Mouse (Mus musculus): ENCODE measurements around the gene Mapk10. TPM values are rescaled to one million over a fixed set of nuclear protein-coding genes. Genes with fewer than 3 reads are reported as not detected.

Mapk10 gene
- polyA plus RNA-seq, 1 experiment = 0.16 TPM

DNA sequence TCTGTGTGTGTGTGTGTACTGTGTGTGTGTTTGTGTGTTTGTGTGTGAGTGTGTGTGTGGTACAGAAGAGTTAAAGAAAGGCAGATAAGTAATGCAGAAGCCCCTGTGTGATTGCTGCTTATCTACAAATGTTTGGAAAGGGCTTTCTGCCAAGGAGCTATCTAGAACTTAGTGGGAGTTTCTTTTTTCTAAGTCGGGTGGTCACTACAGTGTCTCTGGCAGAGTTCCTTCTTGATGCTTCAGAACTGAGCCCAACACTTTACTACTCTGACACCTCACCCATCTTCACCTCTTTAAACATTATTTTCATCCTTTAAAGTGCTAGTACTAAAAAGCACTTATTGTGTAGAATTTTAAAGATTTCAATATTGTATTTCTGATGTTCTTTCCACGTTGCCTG is 232.8 kb downstream of the Mapk10 start:
- no peak overlapping the region for H3K4me3 ChIP-seq (ENCODE audit: low read depth, low read length)
- no peaks in the 10 kb centered on the region for H3K4me1 ChIP-seq (ENCODE audit: control insufficient read depth, insufficient read depth, insufficient read length, low read length)
- 45% methylated on average over 2 of the region's 2 CpGs for WGBS
- H3K27me3 ChIP-seq (ENCODE audit: control insufficient read depth, insufficient read depth, low read length) = no peaks in the 10 kb centered on the region
- TF ChIP-seq POLR2A (IDR thresholded peaks at IDR 0.05; ENCODE audit: low read depth, low read length) = no peak
- no peak for TF ChIP-seq CTCF (IDR thresholded peaks at IDR 0.05; ENCODE audit: extremely low read depth, insufficient read length, insufficient replicate concordance, low read depth, low read length)
- H3K36me3 ChIP-seq (ENCODE audit: control insufficient read depth, insufficient read depth, low read length) = no peaks in the 10 kb centered on the region
- no peak overlapping the region for H3K27ac ChIP-seq (ENCODE audit: insufficient read depth, low read depth, low read length)

DNA sequence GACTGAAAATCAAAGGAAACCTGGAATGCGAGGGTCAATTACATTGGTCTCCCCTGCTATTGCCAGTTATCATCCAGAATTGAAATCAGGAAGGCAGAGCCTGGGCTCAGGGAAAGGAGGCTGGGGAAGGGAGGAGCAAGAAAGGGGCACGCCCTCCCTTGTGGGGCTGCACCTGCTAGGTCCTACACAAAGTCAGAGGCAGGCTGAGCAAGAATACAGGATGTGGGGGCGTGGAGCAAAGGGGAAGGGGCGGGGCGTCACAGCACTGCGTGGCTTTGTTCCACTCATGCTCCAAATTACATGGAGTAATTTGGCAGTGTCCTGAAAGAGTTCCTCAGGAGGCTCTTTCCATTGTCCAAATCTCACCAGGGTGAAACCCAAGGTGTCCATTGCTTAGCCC is 234.0 kb downstream of the Mapk10 start:
- H3K4me3 ChIP-seq (ENCODE audit: low read depth, low read length) = no peak overlapping the region
- no peaks in the 10 kb centered on the region for H3K27me3 ChIP-seq (ENCODE audit: control insufficient read depth, insufficient read depth, low read length)
- H3K36me3 ChIP-seq (ENCODE audit: control insufficient read depth, insufficient read depth, low read length) = no peaks in the 10 kb centered on the region
- H3K4me1 ChIP-seq (ENCODE audit: control insufficient read depth, insufficient read depth, insufficient read length, low read length) = no peaks in the 10 kb centered on the region
- H3K27ac ChIP-seq (ENCODE audit: insufficient read depth, low read depth, low read length) = no peak overlapping the region
- TF ChIP-seq CTCF (IDR thresholded peaks at IDR 0.05; ENCODE audit: extremely low read depth, insufficient read length, insufficient replicate concordance, low read depth, low read length) (no peak), POLR2A (IDR thresholded peaks at IDR 0.05; ENCODE audit: low read depth, low read length) (no peak)
- 46% methylated on average over 6 of the region's 6 CpGs for WGBS

DNA sequence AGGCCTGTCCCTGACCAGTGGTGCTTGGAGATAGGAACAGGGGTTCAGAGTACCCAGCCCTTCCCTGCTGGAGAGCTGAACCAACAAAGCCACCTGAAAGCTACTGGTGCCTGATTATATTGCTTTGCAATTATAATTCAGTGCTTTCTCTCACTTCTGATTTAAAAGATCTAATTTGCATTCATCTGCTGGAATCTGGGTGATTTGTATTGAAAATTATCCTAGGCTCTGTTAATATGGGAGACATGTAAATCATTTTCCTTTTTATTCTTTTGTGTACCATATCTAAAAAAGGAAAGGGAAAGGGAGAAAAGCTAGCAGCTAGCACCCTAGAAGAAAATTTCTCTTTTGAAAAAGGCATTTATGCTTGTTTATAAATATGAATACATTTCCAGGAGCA is 234.6 kb downstream of the Mapk10 start:
- Histone ChIP-seq H3K27me3 (ENCODE audit: control insufficient read depth, insufficient read depth, low read length) (no peaks in the 10 kb centered on the region), H3K4me1 (ENCODE audit: control insufficient read depth, insufficient read depth, insufficient read length, low read length) (no peaks in the 10 kb centered on the region), H3K36me3 (ENCODE audit: control insufficient read depth, insufficient read depth, low read length) (no peaks in the 10 kb centered on the region), H3K4me3 (ENCODE audit: low read depth, low read length) (no peak overlapping the region), H3K27ac (ENCODE audit: insufficient read depth, low read depth, low read length) (no peak overlapping the region)
- no peak for TF ChIP-seq CTCF (IDR thresholded peaks at IDR 0.05; ENCODE audit: extremely low read depth, insufficient read length, insufficient replicate concordance, low read depth, low read length)
- no peak for TF ChIP-seq POLR2A (IDR thresholded peaks at IDR 0.05; ENCODE audit: low read depth, low read length)

DNA sequence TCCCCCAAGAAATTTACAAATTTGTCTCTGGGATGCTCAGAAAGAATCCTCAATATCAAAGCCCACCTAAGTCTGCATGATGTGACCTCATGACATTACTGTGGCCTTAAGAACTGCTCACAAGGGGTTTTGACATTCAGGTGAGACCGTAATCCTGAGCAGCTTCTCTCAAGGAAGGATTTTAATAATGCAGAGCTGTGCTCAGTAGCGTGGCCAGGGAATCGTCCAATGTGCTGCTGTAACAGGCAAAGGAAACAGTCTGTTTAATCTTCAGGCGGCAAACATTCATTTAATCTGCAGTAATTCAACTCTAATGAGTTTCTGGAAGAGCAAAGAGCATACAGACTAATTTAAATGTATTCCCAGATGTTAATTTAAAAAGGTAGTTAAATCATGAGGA is 236.7 kb downstream of the Mapk10 start:
- no peaks in the 10 kb centered on the region for H3K4me1 ChIP-seq (ENCODE audit: control insufficient read depth, insufficient read depth, insufficient read length, low read length)

DNA sequence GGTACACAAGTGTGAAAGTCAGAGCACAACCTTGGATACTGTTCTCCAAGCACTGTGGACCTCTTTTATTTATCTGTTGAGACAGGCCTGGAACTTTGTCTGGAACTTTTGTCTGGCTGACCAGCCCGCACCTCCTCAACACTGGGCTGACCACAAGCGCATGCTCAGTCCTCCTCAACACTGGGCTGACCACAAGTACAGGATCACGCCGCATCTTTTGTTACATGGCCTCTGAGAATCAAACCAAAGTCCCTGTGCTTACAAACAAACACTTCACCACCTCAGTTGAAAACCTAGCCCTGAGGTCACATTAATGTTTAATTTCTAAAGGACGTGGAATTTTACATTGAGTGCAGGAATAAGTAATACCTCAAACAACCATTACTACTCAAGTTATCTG is 246.7 kb downstream of the Mapk10 start:
- no peak for TF ChIP-seq CTCF (IDR thresholded peaks at IDR 0.05; ENCODE audit: extremely low read depth, insufficient read length, insufficient replicate concordance, low read depth, low read length)
- TF ChIP-seq POLR2A (IDR thresholded peaks at IDR 0.05; ENCODE audit: low read depth, low read length) = no peak
- no peaks in the 10 kb centered on the region for H3K27me3 ChIP-seq (ENCODE audit: control insufficient read depth, insufficient read depth, low read length)
- H3K4me1 ChIP-seq (ENCODE audit: control insufficient read depth, insufficient read depth, insufficient read length, low read length) = no peaks in the 10 kb centered on the region
- H3K36me3 ChIP-seq (ENCODE audit: control insufficient read depth, insufficient read depth, low read length) = no peaks in the 10 kb centered on the region
- H3K4me3 ChIP-seq (ENCODE audit: low read depth, low read length) = no peak overlapping the region
- WGBS = 83% methylated on average over 5 of the region's 5 CpGs
- no peak overlapping the region for H3K27ac ChIP-seq (ENCODE audit: insufficient read depth, low read depth, low read length)

More for the DNA sequence above, 236.7 kb downstream of the Mapk10 start:
- Histone ChIP-seq H3K27me3 (ENCODE audit: control insufficient read depth, insufficient read depth, low read length) (no peaks in the 10 kb centered on the region), H3K27ac (ENCODE audit: insufficient read depth, low read depth, low read length) (no peak overlapping the region), H3K36me3 (ENCODE audit: control insufficient read depth, insufficient read depth, low read length) (no peaks in the 10 kb centered on the region), H3K4me3 (ENCODE audit: low read depth, low read length) (no peak overlapping the region)
- TF ChIP-seq POLR2A (IDR thresholded peaks at IDR 0.05; ENCODE audit: low read depth, low read length) = no peak
- no peak for TF ChIP-seq CTCF (IDR thresholded peaks at IDR 0.05; ENCODE audit: extremely low read depth, insufficient read length, insufficient replicate concordance, low read depth, low read length)
- 78% methylated on average over 4 of the region's 4 CpGs for WGBS

DNA sequence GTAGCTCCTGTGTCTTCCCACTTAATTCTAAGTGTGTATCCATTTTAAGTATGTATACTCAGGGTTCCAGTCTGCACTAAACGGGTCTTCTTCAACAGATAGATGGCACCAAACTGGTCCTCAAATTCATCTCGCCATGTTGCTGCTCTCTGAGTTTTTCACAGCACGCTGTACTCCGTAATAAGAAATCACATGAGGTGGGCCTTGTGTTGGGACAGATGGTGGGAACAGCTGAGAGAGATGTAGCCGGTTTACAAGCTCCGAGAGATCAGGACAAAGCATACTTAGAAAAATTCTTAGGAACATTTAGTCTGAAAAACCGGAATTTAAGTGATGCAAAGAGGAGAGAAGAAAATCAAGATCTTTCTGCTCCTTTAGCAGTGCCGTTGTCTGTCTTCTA is 257.7 kb downstream of the Mapk10 start:
- 91% methylated on average over 8 of the region's 8 CpGs for WGBS
- TF ChIP-seq POLR2A (IDR thresholded peaks at IDR 0.05; ENCODE audit: low read depth, low read length) (no peak), CTCF (IDR thresholded peaks at IDR 0.05; ENCODE audit: extremely low read depth, insufficient read length, insufficient replicate concordance, low read depth, low read length) (no peak)

DNA sequence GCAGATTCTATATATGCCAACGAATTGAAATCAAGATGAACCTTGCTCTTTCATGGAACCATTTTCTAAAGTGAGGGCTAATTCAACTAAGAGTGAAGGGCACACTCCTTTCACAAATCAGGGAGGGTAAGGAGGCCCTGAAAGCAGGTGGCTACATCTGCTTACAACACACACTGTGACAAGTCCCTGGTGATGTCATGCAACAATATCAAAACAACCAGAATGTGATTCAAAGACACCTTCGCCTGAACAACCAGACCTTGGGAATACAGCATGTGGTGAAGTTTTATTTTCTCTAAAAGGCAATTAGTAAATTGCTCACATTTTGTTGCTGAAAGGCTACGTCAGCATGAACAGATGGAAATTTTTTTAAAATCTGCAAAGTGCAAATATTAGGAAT is 258.2 kb downstream of the Mapk10 start:
- no peaks in the 10 kb centered on the region for H3K4me1 ChIP-seq (ENCODE audit: control insufficient read depth, insufficient read depth, insufficient read length, low read length)
- no peak overlapping the region for H3K4me3 ChIP-seq (ENCODE audit: low read depth, low read length)
- 65% methylated on average over 3 of the region's 3 CpGs for WGBS
- no peaks in the 10 kb centered on the region for H3K36me3 ChIP-seq (ENCODE audit: control insufficient read depth, insufficient read depth, low read length)
- H3K27me3 ChIP-seq (ENCODE audit: control insufficient read depth, insufficient read depth, low read length) = no peaks in the 10 kb centered on the region
- no peak overlapping the region for H3K27ac ChIP-seq (ENCODE audit: insufficient read depth, low read depth, low read length)
- TF ChIP-seq CTCF (IDR thresholded peaks at IDR 0.05; ENCODE audit: extremely low read depth, insufficient read length, insufficient replicate concordance, low read depth, low read length) (no peak), POLR2A (IDR thresholded peaks at IDR 0.05; ENCODE audit: low read depth, low read length) (no peak)

More for the DNA sequence above, 257.7 kb downstream of the Mapk10 start:
- Histone ChIP-seq H3K27me3 (ENCODE audit: control insufficient read depth, insufficient read depth, low read length) (no peaks in the 10 kb centered on the region), H3K27ac (ENCODE audit: insufficient read depth, low read depth, low read length) (no peak overlapping the region), H3K4me1 (ENCODE audit: control insufficient read depth, insufficient read depth, insufficient read length, low read length) (no peaks in the 10 kb centered on the region), H3K4me3 (ENCODE audit: low read depth, low read length) (no peak overlapping the region), H3K36me3 (ENCODE audit: control insufficient read depth, insufficient read depth, low read length) (no peaks in the 10 kb centered on the region)

All from small intestine, adult 2 months (tissue).